Mouse (Mus musculus): ENCODE results near the gene Olfr1388.
"Not testable (repeated sequence)": the region's sequence is repeated elsewhere in the genome, so short reads cannot be mapped to it uniquely, and the experiment has no call there.

Olfr1388 gene

DNA sequence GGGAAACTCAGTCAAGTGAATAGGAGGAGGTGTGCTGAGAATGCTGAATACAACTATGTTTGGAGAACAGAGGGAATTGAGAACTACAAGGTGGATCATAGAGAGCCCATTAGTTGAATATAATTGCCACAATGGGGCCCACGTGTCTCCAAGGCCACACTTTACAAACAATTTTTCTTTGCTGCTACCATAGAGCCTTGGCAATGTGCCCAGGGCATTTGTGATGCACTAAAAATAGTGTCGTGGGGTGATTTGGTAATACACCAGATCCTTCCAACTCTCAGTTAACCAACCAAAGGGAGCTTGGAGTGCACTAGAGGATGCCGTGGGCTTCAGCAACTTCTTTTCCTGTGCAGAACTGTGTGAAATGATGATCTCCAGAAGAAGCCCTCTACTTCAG is at the start of gene Olfr1388:
TSS of gene Olfr1388 (plus strand) at position 214 of the 400 bp plus-strand sequence.
- no peak for DNase-seq (ENCODE audit: low spot score)

DNA sequence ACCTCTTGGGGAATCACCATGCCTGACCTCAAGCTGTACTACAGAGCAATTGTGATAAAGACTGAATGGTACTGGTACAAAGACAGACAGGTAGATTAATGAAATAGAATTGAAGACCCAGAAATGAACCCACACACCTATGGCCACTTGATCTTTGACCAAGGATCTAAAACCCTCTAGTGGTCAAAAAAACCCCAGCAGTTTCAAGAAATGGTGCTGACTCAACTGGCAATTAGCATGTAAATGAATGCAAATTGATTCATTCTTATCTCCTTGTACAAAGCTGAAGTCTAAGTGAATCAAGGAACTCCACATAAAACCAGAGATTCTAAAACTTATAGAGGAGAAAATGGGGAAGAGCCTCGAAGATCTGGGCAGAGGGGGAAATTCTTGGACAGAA is 43.7 kb upstream of the Olfr1388 start:
- not testable (repeated sequence) for DNase-seq (ENCODE audit: low spot score)

DNA sequence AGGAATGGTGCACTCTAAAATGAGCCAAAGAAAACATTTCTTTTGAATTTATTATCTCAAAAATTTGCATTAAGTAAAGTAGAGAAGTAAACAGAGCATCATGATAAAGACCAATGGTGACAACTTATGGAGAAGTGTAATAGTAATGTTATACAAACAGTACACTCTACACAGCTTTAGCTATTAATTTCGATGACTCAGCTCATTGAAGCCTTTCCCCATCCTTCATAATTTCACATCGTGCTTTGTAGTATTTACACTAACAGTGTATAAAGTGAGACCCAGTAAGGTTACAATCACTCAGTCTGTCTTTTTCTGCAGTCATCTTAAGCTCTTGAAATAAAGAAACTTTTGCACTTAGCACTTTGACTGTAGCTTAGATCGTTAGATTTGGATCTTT is 29.6 kb upstream of the Olfr1388 start:
- DNase-seq (ENCODE audit: low spot score), result no peak

DNA sequence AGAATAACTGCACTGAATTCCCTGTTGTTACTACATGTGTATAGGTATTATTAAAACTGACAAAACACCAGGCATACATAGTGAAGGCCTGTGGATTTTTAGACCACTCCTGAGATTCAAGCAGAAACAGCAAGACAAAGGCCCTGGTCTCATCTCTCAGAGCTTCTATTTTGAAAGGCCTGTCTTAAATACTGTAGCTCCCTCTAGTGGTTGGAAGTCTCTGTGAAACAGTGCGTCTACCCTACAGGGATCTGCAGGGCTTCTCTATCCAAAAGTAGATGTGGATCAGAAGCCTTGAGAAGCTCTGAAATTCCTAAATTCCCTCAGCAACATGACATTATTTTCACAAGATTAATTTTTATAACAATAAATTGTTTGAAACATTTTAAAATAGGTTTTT is 25.9 kb upstream of the Olfr1388 start:
- DNase-seq (ENCODE audit: low spot score), result no peak

DNA sequence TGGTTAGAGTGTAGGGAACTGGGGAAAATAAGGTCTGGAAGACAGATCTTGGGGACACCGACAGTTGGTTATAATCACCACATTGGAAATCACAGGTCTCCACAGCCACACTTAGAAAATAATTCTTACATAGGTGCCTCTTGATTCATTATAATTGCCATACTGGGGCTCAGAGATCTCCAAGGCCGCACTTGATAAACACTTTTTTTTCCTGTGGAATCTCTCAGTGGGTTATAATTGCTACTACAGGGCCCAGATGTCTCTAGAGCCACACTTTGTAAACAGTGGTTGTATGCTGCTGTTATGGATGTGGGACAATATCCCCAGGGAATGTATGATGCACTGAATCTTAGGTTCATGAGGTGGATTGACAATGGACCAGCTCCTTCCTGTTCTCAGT is 13.7 kb upstream of the Olfr1388 start, which contains the start of gene Olfr1389:
TSS of gene Olfr1389 (plus strand) at position 301 of the 400 bp plus-strand sequence.
- DNase-seq (ENCODE audit: low spot score), result no peak

DNA sequence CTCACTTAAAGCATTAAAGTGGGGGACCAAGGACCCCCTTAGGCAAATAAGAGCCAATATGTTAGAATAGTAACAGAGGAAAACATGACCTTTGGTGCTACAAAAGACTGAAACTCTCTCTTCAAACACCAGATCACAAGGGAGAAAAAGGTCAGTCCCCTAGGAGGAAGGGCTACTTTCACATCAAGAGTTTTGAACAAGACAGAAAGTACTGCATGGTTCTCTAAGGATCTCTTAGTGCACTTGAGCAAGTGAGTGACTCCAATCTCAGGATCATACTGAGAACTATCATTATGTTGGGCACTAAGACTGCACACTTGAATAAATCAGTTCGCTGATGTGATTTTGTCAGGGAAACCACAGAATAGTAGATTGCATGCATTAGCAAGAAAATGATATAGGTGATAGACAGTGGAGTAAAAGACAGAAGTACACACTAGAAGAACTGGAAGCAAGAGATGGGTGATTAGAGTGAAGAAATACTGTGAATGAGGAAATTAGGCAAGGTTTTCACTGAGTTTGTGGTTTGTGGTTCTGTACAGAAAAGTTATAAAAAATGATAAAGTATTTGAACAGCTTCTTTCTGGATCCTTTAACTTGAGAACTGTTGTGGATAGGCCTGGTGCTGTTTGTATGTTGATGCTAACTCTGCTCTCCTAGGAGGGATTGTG is 11.0 kb upstream of the Olfr1388 start:
- DNase-seq (ENCODE audit: low spot score), result no peak

DNA sequence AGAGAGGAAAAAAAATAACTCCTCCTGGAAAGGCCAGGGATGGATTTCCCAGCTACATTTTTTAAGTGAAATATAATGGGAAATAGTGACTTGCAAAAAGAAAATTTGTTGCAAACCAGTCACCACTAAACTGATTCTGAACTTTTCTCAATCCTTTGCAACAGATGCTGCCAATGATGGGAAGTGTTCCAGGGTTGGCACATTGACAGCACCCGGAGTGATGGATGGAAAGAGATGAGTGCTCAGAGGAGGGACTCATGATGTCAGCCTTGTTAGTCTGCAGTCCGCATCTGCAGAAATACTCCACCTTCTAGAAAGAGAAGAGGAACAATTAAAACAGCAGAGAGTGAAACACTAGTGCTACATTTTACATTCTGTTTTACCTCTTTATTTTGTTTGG is 6.8 kb upstream of the Olfr1388 start:
- DNase-seq (ENCODE audit: low spot score), result no peak

DNA sequence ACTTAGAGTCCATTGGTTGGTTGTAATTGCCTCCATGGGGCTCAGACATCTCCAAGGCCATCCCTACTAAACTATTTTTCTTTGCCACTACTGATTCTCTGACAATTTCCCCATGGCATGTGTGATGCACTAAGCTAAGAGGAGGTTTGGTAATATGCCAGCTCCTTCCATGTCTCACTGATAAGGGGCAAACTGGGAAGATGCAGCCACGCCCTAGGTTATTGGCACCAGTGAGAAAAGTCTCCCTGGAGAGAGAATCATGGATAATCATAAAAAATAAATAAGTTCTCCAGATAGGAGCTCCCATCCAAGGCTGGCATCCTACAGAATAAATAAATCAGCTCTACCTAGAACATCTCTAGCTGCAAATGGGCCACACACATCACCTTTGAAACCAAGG is 18.6 kb downstream of the Olfr1388 start, which contains the start of gene Olfr1387:
TSS of gene Olfr1387 (plus strand) at position 301 of the 400 bp plus-strand sequence.
- no peak for DNase-seq (ENCODE audit: low spot score)

DNA sequence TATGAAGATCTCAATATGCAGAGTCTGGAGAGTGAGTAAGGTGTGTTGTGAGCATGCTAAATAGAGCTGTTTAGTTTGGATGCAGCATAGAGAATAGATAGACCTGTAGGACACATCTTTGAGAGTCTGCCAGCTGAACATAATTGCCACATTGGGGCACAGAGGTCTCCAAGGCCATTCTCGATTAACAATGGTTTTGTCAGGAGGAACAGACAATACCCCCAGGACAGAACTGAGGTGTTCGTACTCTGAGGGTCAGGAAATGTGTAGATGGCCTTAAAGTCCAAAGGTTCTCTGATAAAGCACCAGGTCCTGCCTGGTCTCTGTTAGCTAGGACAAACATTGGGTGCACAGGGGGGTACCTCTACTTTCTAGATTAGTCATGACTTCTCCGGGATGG is 28.3 kb downstream of the Olfr1388 start, which contains the start of gene Olfr1386:
TSS of gene Olfr1386 (plus strand) at position 301 of the 400 bp plus-strand sequence.
- DNase-seq (ENCODE audit: low spot score), result not testable (repeated sequence)

DNA sequence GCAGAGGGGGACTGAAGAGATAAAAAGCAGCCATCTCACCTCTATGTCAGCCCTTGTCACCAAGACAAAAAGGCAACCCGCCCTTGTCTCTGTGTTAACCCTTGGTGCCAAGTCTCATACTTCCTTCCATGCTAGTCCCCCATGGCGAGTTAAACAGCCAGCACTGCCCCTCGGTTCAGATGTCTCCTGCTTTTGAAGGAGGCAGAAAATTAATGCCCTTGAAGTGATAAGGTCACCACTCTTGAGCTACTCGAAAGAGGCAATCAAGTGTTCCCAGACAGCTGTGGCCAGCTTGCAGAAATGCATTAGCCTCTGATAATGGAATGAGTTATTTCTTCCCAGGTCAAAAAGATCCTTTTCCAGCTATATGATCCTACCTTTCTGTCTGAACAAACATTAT is 49.5 kb downstream of the Olfr1388 start:
- DNase-seq (ENCODE audit: low spot score), result no peak

DNA sequence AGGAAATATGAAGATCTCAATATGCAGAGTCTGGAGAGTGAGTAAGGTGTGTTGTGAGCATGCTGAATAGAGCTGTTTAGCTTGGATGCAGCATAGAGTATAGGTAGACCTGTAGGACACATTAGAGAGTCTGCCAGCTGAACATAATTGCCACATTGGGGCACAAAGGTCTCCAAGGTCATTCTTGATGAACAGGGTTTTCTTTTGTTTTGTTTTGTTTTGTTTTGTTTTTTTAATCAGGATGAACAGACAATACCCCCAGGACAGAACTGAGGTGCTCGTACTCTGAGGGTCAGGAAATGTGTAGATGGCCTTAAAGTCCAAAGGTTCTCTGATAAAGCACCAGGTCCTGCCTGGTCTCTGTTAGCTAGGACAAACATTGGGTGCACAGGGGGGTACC is 52.3 kb downstream of the Olfr1388 start, which contains the start of gene Olfr1385:
TSS of gene Olfr1385 (plus strand) at position 301 of the 400 bp plus-strand sequence.
- DNase-seq (ENCODE audit: low spot score), result not testable (repeated sequence)
